Comparison of ENCODE assay signal across 21 mouse cellular contexts in the genomic region with DNA sequence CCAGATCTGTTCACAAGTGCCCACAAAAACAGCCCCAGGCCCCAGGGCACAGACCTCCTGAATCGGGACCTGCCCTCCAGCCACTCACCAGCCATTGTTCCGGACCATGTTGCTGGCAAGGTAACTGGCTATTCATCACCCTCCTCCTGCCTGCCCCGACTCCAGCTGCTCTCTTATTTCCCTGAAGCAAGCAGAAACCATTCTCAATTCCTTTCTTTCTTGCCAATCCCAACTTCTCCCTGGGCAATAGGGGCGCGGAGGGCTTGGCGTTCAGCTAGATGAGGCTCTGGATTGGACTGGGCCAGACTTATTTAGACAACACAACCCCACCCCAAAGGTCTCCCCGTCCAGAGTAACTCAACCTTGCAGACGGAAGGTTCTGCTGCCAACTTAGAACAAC. TPM values are rescaled to one million over a fixed set of nuclear protein-coding genes. Genes with fewer than 3 reads are reported as not detected.
"Had no signal": no experiment of that assay in that cellular context is flagged by ENCODE, and none has a peak within 500 bp of the region (broad histone marks: within the 10 kb centered on the region; RNA-seq: fewer than 3 reads in every experiment).

No protein-coding gene starts in this region.

- H3K27ac ChIP-seq: midbrain, embryonic 10.5 days; neural tube, embryonic 13.5 days; neural tube, embryonic 15.5 days; stomach, embryonic 15.5 days; stomach, postnatal 0 days had no signal

- H3K4me2 ChIP-seq: lung, embryonic 14.5 days; neural tube, embryonic 13.5 days; neural tube, embryonic 15.5 days; stomach, embryonic 15.5 days had no signal

- H3K36me3 ChIP-seq: midbrain, embryonic 10.5 days; neural tube, embryonic 13.5 days; stomach, embryonic 15.5 days had no signal

- H3K9me3 ChIP-seq: midbrain, embryonic 10.5 days; neural tube, embryonic 13.5 days; neural tube, embryonic 15.5 days; stomach, embryonic 15.5 days had no signal

- DNase-seq: lung, adult 18-20 months; lung, embryonic 14.5 days; lung, postnatal 10 days; lung, postnatal 4 days; midbrain, embryonic 14.5 days; right cerebral cortex, postnatal 14 days; thymus, adult 2 months; thymus, postnatal 25 days; thymus, postnatal 4 days had no signal

- H3K9ac ChIP-seq: lung, embryonic 14.5 days; neural tube, embryonic 13.5 days; neural tube, embryonic 15.5 days; stomach, embryonic 15.5 days had no signal

- H3K4me3 ChIP-seq: midbrain, embryonic 10.5 days; myocyte; neural tube, embryonic 13.5 days; neural tube, embryonic 15.5 days; stomach, embryonic 15.5 days had no signal

- ATAC-seq: midbrain, embryonic 16.5 days had no signal

RNA-seq across cellular contexts. Expression of a gene that starts 11.7 kb away (rescaled TPM):
- polyA plus RNA-seq: liver, embryonic 16.5 days had no signal

RNA-seq across cellular contexts. Expression of a gene that starts 18.9 kb away (rescaled TPM):
- polyA plus RNA-seq: midbrain, embryonic 10.5 days; neural tube, embryonic 11.5 days; neural tube, embryonic 13.5 days; neural tube, embryonic 15.5 days; stomach, postnatal 0 days; urinary bladder, adult 2 months had no signal

RNA-seq across cellular contexts. Expression of a gene that starts 36.1 kb away (rescaled TPM):
- polyA plus RNA-seq: liver, embryonic 16.5 days; lung, embryonic 14.5 days; midbrain, embryonic 10.5 days; midbrain, embryonic 14.5 days; midbrain, embryonic 16.5 days; neural tube, embryonic 11.5 days; neural tube, embryonic 13.5 days; stomach, embryonic 15.5 days; stomach, postnatal 0 days had no signal

RNA-seq across cellular contexts. Expression of a gene that starts 40.9 kb away (rescaled TPM):
- polyA plus RNA-seq: midbrain, embryonic 10.5 days; midbrain, embryonic 14.5 days; midbrain, embryonic 16.5 days; neural tube, embryonic 11.5 days; neural tube, embryonic 13.5 days had no signal

RNA-seq across cellular contexts. Expression of a gene that starts 56.2 kb away (rescaled TPM):
- polyA plus RNA-seq: liver, embryonic 16.5 days; lung, embryonic 14.5 days; lung, embryonic 16.5 days; midbrain, embryonic 10.5 days; myocyte; neural tube, embryonic 11.5 days; neural tube, embryonic 13.5 days; spleen, adult 2 months; stomach, embryonic 15.5 days; stomach, postnatal 0 days had no signal
